Mouse (Mus musculus) gonadal fat pad, adult 2 months (tissue): ENCODE data around the gene Cnpy1. TPM values are rescaled to one million over a fixed set of nuclear protein-coding genes. Genes with fewer than 3 reads are reported as not detected.

Experiments used
- DNase-seq: peaks from one replicate; pipeline ENCODE4 v3.0.0-alpha.2; 2012; ENCODE audit warnings: low read depth
- polyA plus RNA-seq: library from polyadenylated mRNA; depleted of rRNA; stranded (reverse); fragments of >200 nt; gene quantifications from 2 replicates; pipeline ENCODE4 v1.2.3, GENCODE M21; 2012

Gene Cnpy1
- polyA plus RNA-seq, 1 experiment, result 0.05 TPM

DNA sequence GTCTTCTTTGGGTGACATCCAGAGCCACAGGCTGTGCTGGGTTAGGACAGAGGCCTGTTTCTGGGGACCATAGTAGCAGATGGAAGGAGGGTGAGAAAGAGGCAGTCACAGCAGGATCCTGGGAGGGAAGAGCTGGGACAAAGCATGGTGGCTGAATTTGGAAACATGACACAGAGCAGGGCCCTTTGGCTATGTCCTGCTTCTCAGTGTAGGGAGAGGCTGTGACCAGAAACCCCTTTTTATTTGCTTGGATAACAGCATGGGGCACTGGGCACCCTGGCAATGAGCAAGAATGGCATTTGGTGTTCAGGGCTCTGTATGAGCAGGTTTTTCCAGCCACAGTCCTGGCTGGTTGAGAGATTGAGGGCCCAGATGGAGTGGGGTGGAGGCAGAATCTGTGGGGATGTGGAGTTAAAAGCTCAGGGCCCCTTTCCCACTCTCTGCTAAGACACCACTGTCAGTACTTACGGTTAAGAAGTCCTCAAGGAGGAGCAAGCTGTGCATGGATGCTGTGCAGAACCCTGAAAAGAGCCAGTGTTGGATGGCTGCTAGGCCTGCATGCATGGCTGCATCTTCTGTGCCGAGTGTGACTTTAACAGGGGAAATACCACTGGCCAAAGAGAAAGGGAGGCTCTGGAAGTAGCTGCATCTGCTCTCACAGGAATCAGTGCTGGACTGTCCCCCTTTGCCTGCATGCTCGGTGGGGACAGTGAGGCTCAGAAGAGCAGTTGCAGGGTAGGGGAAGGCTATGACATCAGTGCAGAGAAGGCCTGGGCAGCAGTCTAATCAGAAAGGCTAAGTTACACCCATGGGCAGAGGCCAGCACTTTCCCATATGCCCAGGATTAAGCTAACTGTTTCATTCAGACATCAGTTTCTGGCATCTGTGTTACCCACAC, 54.2 kb downstream of the Cnpy1 start:
- no peak for DNase-seq

DNA sequence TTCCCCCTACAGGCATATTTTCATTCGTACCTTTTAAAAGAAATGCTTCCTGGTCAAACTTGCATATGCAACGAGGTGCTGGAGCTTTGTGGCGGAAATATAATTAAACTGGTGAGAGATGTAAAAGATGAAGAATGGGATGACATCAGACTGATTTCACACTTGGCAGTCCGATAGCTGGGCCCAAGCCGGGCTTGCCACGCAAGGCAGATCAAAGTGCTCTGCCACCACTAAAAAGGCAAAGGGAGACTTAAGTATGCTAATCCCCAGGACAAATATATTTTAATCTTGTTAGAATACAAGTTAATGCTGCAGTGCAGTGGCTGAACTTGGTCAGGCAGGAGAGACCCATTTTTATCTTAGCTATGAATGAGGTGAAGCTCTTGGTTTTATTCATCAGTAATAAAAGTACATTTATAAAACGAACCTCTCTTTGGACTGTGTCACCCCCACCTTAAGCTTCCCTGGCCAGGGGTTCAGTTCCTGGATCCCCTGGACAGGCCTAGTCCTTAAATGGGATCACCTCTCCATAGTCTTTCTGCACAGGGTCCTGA, 66.3 kb downstream of the Cnpy1 start:
- DNase-seq, result no peak

DNA sequence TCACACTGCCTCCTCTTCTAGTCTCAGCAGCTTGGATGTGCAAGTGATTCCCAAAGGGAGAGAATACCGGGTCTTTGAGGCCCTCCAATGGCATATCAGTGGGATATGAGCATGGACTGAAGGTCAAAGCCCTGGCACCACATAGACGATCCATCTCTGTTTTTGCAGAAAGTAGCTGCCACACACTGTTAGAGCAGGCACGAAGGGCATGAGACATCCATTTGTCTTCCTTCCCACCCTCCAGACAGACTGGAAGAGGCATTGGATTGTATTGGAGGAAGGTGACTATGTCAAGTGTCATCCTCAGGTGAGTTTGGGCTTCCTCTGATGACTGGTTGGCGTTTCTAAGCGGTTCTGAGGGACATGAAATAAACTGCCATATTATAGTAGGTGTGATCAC, 67.3 kb downstream of the Cnpy1 start:
- DNase-seq, result no peak

DNA sequence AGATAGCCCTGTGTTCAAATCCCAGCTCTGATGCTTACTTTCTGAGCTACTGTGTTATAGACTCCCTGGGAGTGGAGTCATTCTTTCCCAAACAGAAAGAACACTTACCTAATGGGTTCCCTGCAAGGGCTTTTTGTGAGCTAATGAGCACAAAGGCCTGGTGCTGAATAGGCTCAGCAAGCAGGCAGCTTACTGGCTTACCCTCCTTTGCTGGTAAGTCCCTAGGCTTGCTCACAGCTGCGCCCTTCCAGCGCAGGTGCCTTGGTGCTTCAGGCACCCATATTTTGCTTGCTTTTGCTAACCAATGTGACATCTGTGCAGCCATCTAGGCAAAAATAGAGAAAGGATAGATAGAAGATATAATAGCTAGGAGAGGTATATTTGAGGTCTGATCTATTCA, 69.0 kb downstream of the Cnpy1 start:
- no peak for DNase-seq

DNA sequence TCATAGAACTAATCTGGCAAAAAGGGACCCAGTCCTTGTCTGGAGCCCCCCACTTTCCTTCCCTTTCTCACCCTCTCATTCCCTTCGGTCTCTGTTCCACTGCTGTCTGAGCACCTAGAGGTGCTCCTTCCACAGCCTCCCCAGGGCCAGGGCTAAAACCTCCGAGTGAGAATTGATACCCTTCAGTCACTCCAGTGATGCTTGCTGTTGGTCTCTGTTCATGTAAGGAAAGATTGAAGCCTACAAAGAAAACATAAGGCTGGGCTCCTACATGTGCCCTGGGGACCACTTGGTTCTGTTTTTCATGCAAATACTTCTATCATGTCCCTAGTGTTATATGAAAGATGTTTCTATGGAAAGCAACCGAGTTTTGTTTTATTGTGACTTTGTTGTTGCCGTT, 69.6 kb downstream of the Cnpy1 start:
- DNase-seq, result no peak

DNA sequence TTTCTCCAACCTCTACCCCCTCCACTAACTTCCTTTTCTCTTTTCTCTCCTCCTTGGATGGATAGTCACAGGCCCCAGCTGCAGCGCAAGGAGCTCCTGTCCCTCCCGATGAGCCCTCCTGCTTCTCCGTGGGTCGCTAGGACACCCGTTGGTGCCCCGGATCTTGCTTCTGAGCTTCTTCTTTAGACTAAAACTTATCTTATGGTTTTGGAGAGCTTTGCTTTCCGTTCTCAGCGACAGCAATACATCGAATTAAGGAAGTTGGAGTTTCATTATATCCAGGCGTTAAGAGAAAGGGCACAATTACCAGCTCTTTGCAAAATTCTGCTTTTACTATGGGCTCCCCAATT, 70.1 kb downstream of the Cnpy1 start:
- DNase-seq, result no peak

DNA sequence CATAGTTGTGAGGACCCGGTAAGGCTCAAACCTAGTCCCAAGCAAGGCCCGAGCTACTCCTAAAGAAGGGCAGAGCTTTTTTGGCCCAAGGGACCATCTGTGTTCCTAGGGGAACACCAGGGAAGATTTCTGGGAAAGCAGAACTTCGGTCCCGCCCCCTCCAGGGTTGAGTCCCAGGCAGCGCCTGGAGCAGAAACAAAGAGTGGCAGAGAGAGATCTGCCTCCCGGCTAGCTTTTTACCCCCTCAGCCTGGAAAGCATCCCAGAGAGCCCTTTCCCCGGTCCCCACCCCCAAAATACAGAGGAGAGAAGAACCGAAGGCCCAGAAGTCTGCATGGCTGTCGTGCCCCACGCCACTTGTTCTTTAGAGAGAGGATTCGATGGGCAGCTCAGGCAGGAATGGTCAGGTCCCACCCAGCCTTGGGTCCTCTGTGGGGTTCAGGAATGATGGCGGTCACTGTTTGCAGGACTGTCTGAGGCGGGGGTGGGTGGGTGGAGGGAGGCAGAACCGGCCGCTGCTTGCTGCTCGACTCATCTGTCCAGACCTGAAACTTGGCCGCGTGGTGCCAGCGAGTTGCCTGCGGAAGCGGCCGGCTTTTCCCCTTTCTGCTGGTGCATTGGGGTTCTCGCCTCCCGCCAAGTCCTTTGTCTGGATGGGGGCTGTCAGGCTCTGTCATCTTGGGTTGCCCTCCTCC, 70.6 kb downstream of the Cnpy1 start:
- DNase-seq, result no peak

DNA sequence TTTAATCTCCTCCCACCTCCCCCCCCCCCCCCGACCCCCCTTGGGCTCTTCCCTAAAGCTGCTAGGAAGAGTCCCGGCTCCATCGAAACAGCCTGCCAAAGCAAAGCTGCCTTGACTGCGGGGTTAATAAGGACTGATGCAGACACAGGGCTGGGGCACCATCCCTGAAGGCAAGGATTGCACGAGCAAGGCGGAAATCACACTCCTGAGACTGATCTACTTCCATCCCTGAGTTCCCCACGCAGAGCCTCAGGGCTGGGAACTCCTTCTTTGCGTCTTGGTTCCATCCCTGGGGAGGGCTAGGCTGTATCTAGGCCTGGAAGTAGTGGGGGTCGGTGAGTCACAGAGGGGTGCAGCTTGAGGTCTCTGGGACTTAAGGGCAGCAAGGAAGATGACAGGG, 71.5 kb downstream of the Cnpy1 start:
- DNase-seq, result no peak

DNA sequence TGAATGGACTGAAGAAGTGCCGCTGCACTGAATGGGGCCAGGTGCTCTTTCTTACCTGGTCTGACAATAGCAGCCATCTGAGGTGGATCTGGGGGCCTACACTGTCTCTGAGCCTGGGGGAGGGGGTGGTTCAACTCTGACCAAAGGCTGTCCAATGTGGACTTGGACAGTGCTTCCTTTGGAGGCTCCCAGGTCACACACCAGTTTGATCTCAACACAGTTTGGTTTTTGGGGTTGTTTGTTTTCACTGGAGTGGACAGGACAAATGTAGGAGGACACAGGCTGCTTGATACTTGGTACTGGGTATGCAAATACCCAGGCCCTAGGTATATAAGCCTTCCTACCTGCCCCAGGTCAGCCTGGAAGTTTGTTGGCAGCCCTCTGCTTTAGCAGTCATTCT, 71.9 kb downstream of the Cnpy1 start:
- DNase-seq, result no peak

DNA sequence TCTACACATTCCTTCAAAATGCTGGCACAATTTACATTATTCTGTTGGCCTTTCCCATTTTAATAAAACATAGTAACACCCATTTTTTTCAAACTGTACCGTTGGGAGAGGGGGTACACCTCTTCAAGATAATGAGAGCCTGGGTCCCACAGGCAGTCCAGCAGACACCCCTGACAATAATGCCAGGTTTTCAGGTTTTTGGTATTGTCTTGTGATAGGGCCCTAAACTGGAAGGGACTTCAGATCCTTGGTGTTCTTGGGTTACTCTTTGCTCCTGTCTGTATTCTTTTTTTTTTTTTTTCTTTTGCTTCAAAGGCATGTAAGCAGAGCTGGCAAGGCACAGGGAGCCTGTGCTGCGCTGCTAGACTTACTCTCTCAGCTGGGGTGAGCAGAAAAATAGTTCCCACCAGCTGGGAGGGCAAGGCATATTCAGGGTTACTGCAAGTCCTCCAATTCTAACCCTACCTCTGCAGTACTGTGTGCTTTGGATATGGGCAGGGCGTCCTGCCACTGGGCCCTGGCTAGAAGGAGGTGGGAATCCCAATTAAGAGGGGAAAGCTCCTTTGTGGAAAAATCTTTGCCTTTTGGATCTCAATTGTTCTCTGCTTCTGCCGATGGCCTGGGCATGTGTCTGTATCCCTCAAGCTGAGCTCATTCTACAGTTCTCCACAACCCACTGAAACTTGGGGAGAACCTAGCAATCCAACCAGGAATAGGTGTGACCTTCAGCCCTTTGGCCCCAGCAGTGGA, 72.5 kb downstream of the Cnpy1 start:
- DNase-seq, result no peak

DNA sequence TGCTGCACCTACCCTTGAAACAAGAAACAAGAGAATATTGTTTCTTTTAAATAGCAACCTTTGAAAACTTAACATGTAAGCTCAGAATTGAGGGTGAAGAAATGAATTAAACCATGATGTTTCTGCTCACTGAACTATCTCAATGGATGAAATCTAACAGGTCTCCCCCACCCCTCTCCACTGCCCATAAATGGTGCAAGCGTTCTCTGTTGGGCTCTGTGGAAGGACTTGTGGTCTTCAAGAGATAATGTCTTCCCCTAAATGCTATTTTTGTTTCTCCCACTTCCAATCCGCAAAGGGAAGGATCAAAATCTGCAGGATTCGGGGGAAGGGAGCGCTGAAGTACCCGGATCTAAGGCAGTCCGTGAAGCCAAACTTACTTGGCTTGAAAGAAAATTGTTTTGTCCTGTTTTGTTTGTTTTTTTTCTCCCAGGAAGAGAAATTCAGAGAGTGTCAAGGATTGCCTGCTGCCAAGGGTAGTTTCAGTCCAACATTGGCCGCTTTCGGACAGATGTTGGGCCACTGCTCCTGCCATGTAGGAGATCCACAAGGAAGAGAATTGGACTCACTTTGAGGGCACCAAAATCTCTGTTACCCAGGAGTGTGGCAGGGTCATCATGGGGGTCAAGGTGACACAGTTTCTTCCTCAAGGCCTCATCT, 73.2 kb downstream of the Cnpy1 start:
- no peak for DNase-seq

DNA sequence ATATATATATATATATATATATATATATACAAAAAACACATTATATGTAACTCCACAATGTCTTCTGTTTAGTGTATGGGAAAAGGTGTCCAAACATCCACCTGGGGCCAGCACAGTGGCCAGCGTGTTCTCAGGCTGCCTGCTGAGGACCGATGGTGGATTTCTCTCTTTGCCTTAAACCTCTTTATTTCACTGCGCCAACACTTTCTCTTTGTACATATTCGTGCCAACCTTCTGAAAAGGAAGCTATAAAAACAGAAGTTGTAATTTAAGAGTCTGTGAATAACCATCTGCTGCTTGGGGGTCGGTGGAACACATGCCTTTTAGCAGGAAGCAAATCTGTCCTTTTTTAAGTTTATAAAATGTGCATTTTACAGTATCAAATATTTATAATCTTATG, 73.9 kb downstream of the Cnpy1 start:
- DNase-seq, result no peak

DNA sequence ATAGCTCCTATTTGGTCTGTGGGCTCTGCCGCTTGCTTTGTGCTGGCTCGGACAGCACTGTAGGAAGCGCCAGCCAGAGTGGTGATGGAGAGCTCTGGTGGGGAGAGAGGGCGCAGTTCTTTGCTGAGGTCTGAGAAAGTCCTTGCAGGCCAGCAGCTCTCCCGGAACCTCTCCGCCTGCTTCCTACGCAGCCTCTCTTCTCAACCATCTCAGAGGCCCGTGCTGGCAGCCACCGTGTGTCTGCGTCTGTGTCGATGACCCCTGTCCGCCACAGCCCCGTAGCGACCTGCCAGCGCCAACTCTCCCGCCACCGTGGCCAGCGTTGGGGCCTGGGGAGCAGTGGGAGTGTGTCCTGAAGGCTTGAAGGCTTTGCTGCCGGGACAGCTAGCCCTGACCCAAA, 74.7 kb downstream of the Cnpy1 start:
- DNase-seq, result no peak

DNA sequence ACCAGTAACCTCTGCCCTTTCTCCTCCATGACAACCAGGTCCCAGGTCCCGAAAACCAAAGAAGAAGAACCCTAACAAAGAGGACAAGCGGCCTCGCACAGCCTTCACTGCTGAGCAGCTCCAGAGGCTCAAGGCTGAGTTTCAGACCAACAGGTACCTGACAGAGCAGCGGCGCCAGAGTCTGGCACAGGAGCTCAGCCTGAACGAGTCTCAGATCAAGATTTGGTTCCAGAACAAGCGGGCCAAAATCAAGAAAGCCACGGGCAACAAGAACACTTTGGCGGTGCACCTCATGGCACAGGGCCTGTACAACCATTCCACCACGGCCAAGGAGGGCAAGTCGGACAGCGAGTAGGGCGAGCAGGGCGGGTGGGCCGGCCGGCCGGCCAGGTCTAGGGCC, 75.5 kb downstream of the Cnpy1 start:
- no peak for DNase-seq

DNA sequence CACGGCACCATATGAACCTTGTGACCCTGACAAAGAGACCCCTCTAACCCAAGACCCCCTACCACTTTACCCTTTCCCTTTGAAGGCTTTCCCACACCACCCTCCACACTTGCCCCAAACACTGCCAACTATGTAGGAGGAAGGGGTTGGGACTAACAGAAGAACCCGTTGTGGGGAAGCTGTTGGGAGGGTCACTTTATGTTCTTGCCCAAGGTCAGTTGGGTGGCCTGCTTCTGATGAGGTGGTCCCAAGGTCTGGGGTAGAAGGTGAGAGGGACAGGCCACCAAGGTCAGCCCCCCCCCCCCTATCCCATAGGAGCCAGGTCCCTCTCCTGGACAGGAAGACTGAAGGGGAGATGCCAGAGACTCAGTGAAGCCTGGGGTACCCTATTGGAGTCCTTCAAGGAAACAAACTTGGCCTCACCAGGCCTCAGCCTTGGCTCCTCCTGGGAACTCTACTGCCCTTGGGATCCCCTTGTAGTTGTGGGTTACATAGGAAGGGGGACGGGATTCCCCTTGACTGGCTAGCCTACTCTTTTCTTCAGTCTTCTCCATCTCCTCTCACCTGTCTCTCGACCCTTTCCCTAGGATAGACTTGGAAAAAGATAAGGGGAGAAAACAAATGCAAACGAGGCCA, 76.3 kb downstream of the Cnpy1 start:
- DNase-seq, result no peak

DNA sequence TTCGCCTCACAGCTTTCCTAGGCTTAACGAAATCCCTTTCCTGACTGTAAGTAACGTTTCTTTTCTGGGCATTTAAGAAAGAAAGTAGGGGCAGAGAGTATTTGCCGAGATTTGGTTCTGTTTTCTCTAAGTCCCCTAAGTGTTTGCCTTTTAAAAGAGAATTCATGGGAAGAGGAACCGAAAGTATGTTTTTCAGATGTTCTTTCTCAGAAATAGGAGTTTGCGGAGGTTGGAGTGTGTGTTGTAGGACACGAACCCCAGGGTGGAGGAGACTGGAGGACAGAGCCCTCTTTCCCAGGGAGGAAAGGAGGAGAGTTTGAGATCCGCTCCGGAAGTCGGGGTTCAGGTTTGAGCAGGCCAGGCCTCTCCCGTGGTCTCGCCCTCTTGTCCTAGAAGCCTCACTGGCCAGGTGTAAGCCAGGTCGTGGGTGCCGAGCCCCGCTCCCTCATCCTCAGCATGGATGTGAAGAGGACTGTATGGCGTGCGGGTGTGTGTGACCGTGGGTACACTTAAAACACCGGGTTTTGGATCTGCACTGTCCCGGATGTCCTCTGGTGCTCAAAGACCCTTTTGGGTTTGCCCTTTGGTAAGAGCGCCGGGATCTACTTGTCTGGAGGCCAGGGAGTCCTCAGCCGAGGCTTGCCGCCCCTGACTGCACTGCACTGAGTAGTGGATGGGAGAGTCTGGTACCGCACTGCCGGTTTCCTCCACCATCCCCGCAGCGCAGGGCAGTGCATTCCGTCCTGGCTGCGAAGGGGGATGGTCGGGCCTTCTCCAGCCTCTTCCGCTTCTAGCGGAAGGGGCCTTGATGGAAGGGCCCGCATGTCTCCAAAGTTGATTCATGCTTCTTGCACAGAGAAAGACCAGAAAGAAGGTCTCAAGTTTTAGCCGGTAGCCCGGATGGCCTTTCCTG, 77.1 kb downstream of the Cnpy1 start:
- no peak for DNase-seq

DNA sequence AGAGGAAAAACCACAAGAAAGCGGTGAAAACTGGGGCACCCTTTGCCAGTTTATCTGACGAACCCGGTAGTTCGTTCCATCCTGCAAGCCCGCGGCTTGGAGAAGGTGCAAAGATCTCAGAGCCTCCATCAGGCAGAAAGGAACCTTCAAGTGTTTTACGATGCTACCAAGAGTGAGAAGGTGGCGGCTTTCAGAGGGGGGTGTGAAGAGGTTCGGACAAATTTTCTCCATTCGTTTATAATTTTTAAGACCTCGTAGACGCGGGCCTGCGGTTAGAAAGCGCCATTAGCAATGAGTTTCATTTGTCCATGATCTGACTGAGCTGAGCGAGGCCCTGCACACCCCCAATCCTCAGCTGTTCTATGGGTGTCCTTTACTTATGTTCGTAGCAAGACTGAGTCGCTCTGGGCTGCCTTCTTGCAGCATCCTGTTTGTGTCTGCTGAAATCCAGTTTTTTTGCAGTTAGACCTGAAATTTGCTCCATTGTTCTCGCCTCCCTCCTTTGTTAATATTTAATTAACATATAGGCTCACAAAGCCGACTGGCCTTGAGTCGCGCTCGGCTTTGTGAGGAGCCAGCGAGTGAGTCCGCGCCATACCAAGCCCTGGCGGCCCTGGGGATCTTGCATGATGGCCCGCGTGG, 77.9 kb downstream of the Cnpy1 start:
- no peak for DNase-seq

DNA sequence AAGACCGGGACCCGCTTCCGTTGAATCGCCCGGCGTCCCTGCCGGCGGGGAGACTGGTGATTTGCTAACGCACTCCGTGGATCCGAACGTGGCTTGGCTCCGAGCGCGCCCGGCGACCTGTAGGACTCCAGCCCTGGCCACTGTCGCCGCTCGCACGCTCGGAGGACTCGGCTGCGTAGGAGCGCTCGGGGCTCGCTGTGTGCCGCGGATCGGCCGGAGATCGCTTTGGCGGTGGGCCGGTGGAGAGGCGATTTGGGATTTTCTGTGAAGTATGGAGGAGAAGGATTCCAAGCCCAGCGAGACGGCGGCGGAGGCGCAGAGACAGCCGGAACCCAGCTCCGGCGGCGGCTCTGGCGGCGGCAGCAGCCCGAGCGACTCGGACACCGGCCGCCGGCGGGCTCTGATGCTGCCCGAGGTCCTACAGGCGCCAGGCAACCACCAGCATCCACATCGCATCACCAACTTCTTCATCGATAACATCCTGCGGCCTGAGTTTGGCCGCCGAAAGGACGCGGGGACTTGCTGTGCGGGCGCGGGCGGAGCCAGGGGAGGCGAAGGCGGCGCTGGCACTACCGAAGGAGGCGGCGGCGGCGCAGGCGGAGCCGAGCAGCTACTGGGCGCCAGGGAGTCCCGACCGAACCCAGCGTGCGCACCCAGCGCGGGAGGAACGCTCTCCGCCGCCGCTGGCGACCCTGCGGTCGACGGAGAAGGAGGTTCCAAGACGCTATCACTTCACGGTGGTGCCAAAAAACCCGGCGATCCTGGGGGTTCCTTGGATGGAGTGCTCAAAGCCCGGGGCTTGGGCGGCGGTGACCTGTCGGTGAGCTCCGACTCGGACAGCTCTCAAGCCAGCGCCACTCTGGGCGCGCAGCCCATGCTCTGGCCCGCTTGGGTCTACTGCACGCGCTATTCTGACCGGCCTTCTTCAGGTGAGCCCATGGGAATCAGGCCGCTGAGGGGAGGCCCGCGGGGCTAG, 79.1 kb downstream of the Cnpy1 start:
- DNase-seq, result no peak
